Mouse (Mus musculus) thymus, adult 2 months (tissue): ENCODE results near the gene Gm6657.

Experiments used
- CTCF ChIP-seq: fragments of 200-500 bp; IDR thresholded peaks from 2 replicates; pipeline ENCODE4 v1.5.1; 2012; ENCODE audit warnings: mild to moderate bottlenecking, control low read depth, low read length, moderate library complexity, borderline replicate concordance; ENCODE audit not compliant: control insufficient read depth, poor library complexity, insufficient read depth; ENCODE audit errors: extremely low read depth
- POLR2A ChIP-seq: fragments of 200-500 bp; IDR thresholded peaks from 2 replicates; pipeline ENCODE4 v1.6.1; 2012; ENCODE audit warnings: mild to moderate bottlenecking, low read length, control low read depth, moderate library complexity; ENCODE audit not compliant: control insufficient read depth, poor library complexity, insufficient read depth; ENCODE audit errors: extremely low read depth

- TF ChIP-seq CTCF, result 0 out of 2 replicates have a peak, but pooled peaks have one; percentile 60
- TF ChIP-seq POLR2A, result peak; percentile 65; the same call in 1 of the 2 replicates
Observed at GRCm38 (mm10) chr12:78225707-78226518, 31.9 kb downstream of the Gm6657 start, which contains the start of gene Gphn.
